In the genomic region with DNA sequence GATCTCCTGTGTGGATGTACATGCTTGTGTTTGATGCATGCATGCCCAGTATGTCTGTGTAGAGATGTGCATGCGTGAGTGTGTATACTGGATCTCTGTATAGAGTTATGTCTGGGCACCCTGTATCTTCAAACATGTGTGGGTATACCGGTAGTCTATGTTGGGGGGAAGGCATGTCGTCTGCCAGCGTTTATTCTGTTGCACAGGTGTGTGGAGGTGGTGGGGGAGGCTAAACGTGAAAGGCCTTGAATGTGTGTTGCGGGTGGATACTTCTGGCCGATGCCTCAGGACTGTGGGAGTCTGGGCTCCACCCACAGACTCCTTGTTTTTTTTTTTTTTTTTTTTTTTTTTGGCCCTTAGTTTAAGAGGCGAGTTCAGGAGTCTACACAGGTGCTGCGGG, we compare ENCODE assay signal across 27 mouse cellular contexts. TPM values are rescaled to one million over a fixed set of nuclear protein-coding genes. Genes with fewer than 3 reads are reported as not detected.
DNase-seq lines count a peak whose midpoint lies in the region; ATAC-seq and TF ChIP-seq lines count a peak whose summit lies in the region.
"Had no signal": no experiment of that assay in that cellular context is flagged by ENCODE, and none has a peak within 500 bp of the region (broad histone marks: within the 10 kb centered on the region; RNA-seq: fewer than 3 reads in every experiment).

No protein-coding gene starts in this region.

- intact Hi-C loops in gastrocnemius, postnatal 14 days (cut with DNase I; ENCODE audit: low total_unique reads): no loop called here

- no peak overlapping the region for H3K27ac ChIP-seq in ES-E14 (ENCODE audit: insufficient read depth, low read depth, low read length, poor library complexity, severe bottlenecking)
- H3K27ac ChIP-seq: embryonic facial prominence, embryonic 10.5 days; embryonic facial prominence, embryonic 12.5 days; forebrain, embryonic 12.5 days had no signal

- peaks cover 0 to 2% of the 10 kb centered on the region in 2 experiments; a peak in 2 of 4 replicates for H3K4me1 ChIP-seq in ES-E14 (ENCODE audit: control insufficient read depth in 2 of 2, insufficient read depth in 2 of 2, low read length in 2 of 2, poor library complexity in 1 of 2)
- H3K4me1 ChIP-seq: embryonic facial prominence, embryonic 10.5 days; embryonic facial prominence, embryonic 12.5 days; forebrain, embryonic 12.5 days had no signal

- peak; percentile 24; the same call in 1 of the 2 replicates for ATAC-seq in frontal cortex, adult (ENCODE audit: low TSS enrichment)
- ATAC-seq: activated CD4-positive, CD25-positive, alpha-beta regulatory T cell, adult 4 months; forebrain, embryonic 14.5 days; forebrain, postnatal 0 days; Patski had no signal

- H3K9me3 ChIP-seq in ES-E14 (ENCODE audit: control insufficient read depth, insufficient read depth, low read depth, low read length): no peaks in the 10 kb centered on the region
- H3K9me3 ChIP-seq: embryonic facial prominence, embryonic 10.5 days; embryonic facial prominence, embryonic 12.5 days; forebrain, embryonic 12.5 days; G1E had no signal

- H3K36me3 ChIP-seq in ES-E14 (ENCODE audit: control insufficient read depth, insufficient read depth, low read length, poor library complexity, severe bottlenecking): no peaks in the 10 kb centered on the region
- H3K36me3 ChIP-seq: embryonic facial prominence, embryonic 10.5 days; embryonic facial prominence, embryonic 12.5 days; forebrain, embryonic 12.5 days; G1E had no signal

- in situ Hi-C loops in ES-E14 (cut with MboI; ENCODE audit: low sequenced_read_pairs in 2 of 2, unreplicated experiment in 2 of 2): no loop called here

- H3K9ac ChIP-seq in ES-E14 (ENCODE audit: insufficient read depth, low read depth, low read length, poor library complexity, severe bottlenecking): no peak overlapping the region
- H3K9ac ChIP-seq: embryonic facial prominence, embryonic 12.5 days; forebrain, embryonic 12.5 days; forebrain, postnatal 0 days had no signal

- H3K4me3 ChIP-seq in ES-E14 (ENCODE audit: insufficient read depth in 1 of 2, low read depth in 1 of 2, low read length in 2 of 2, poor library complexity in 1 of 2, severe bottlenecking in 1 of 2): no peak overlapping the region
- H3K4me3 ChIP-seq: embryonic facial prominence, embryonic 10.5 days; embryonic facial prominence, embryonic 12.5 days; forebrain, embryonic 12.5 days had no signal

- DNase-seq in frontal cortex, adult 2 months (ENCODE audit: extremely low spot score in 1 of 2, low spot score in 1 of 2): no peak
- DNase-seq in gastrocnemius, postnatal 10 days: peak; percentile 1
- DNase-seq in gastrocnemius, postnatal 14 days: no peak
- peak; percentile 14 for DNase-seq in layer of hippocampus, adult 11-12 months (ENCODE audit: low spot score)
- no peak for DNase-seq in layer of hippocampus, postnatal 10 days (ENCODE audit: low spot score in 2 of 2)
- DNase-seq in ES-E14 (ENCODE audit: low read depth, low spot score): no peak
- DNase-seq in ovary, postnatal 14 days (ENCODE audit: low spot score): no peak
- DNase-seq: adrenal gland, adult 8-10 months; adrenal gland, postnatal 36 days; cerebellum, adult 11-12 months; cerebellum, adult 2 months; cerebellum, adult 9-10 months; cerebellum, postnatal 10 days; cerebellum, postnatal 25 days; forebrain, postnatal 0 days had no signal

TF ChIP-seq in ES-E14, 5 proteins besides CTCF, POLR2A, EP300 and RAD21:
- TF ChIP-seq ZNF384 (IDR thresholded peaks at IDR 0.05; ENCODE audit: low read depth, low read length) (0 out of 2 replicates have a peak, but pooled peaks have one; percentile 49), ZC3H11A (IDR thresholded peaks at IDR 0.05; ENCODE audit: borderline replicate concordance, low read depth, low read length) (no peak)

RNA-seq across cellular contexts. Expression of gene Fmnl1, which starts 10.4 kb away (rescaled TPM):
- polyA plus RNA-seq in frontal cortex, adult 2 months (2012; rRNA removed): 76.2 and 85.2 TPM in 2 replicates
- 1 to 10 TPM; 6.3 to 8.9 TPM for total RNA-seq in gastrocnemius, postnatal 10 days (2021)
- total RNA-seq in gastrocnemius, postnatal 14 days (2021): 1 to 10 TPM; 6.7 to 7.3 TPM
- 10 to 100 TPM; 83.4 to 87.0 TPM for total RNA-seq in layer of hippocampus, postnatal 10 days (2021)
- total RNA-seq in ES-E14 (2012; rRNA removed): 0.94 and 1.9 TPM in 2 replicates
- total RNA-seq: G1E had no signal

RNA-seq across cellular contexts. Expression of gene 1700023F06Rik, which starts 27.0 kb away (rescaled TPM):
- 5.3 and 6.0 TPM in 2 replicates for polyA plus RNA-seq in frontal cortex, adult 2 months (2012; rRNA removed)
- not detected for total RNA-seq in gastrocnemius, postnatal 10 days (2021)
- not detected for total RNA-seq in gastrocnemius, postnatal 14 days (2021)
- 1 to 10 TPM; 1.8 TPM for total RNA-seq in layer of hippocampus, postnatal 10 days (2021)
- total RNA-seq in ES-E14 (2012; rRNA removed): 0.26 TPM in 1 of 2 replicates, not detected in the other
- total RNA-seq: adrenal gland, postnatal 36 days; G1E had no signal
- polyA plus RNA-seq: activated CD4-positive, CD25-positive, alpha-beta regulatory T cell, adult 4 months; G1E had no signal

RNA-seq across cellular contexts. Expression of gene Spata32, which starts 36.9 kb away (rescaled TPM):
- 1.4 and 1.5 TPM in 2 replicates for polyA plus RNA-seq in frontal cortex, adult 2 months (2012; rRNA removed)
- not detected for total RNA-seq in gastrocnemius, postnatal 10 days (2021)
- total RNA-seq in gastrocnemius, postnatal 14 days (2021): not detected
- total RNA-seq in layer of hippocampus, postnatal 10 days (2021): 1 to 10 TPM; 1.3 to 1.4 TPM
- total RNA-seq in ES-E14 (2012; rRNA removed): not detected in 2 replicates
- total RNA-seq: adrenal gland, adult 18-20 months; adrenal gland, adult 8-10 months; adrenal gland, postnatal 14 days; adrenal gland, postnatal 36 days had no signal
- polyA plus RNA-seq: activated CD4-positive, CD25-positive, alpha-beta regulatory T cell, adult 4 months; C2C12; embryonic facial prominence, embryonic 10.5 days; embryonic facial prominence, embryonic 12.5 days; embryonic facial prominence, embryonic 14.5 days; forebrain, embryonic 12.5 days; forebrain, embryonic 14.5 days; G1E; Patski had no signal

RNA-seq across cellular contexts. Expression of gene Hexim2, which starts 49.1 kb away (rescaled TPM):
- polyA plus RNA-seq in frontal cortex, adult 2 months (2012; rRNA removed): 11.5 and 14.1 TPM in 2 replicates
- total RNA-seq in gastrocnemius, postnatal 10 days (2021): 1 to 10 TPM; 5.8 to 6.7 TPM
- total RNA-seq in gastrocnemius, postnatal 14 days (2021): 1 to 10 TPM; 2.7 to 3.8 TPM
- 10 to 100 TPM; 14.4 to 16.9 TPM for total RNA-seq in layer of hippocampus, postnatal 10 days (2021)
- total RNA-seq in ES-E14 (2012; rRNA removed): 8.5 and 9.7 TPM in 2 replicates

Comparison
In these comparisons a context has a peak if more than half of its experiments do, and no peak if none do; other contexts are left out.
1. DNase-seq: peak in gastrocnemius, postnatal 10 days (single experiment) and layer of hippocampus, adult 11-12 months (single experiment); none in frontal cortex, adult 2 months (0 of 2), gastrocnemius, postnatal 14 days (single experiment), layer of hippocampus, postnatal 10 days (0 of 2), ES-E14 (single experiment) and ovary, postnatal 14 days (single experiment).
2. RNA of gene Fmnl1, which starts 10.4 kb away (total RNA-seq): 83.4 to 87.0 TPM in layer of hippocampus, postnatal 10 days; 6.3 to 8.9 TPM in gastrocnemius, postnatal 10 days, 6.7 to 7.3 TPM in gastrocnemius, postnatal 14 days and 0.94 to 1.9 TPM in ES-E14; every median in the first group is over 4 times any median in the second.